Mouse (Mus musculus): Measurements from ENCODE around the gene Pi4k2a.

Gene Pi4k2a

DNA sequence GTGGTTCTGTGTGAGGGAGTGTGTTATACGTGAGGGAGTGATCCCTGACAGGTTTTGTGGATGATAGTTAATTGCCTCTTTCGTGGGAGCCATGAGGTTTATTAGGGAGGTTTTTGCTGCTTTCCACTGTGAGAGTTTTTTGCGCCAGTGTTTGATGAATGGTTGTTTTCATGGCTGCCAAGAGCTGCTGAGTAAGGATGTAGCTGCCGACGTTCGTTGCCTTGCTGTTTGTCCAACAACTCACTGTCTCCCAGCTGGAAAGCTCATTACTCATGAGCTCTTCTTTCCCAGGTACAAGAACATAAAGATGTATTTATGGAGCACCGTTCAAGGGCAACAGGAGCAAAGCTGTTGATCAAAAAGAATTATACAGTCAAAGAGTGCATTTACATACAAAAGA lies 73.9 kb downstream of the Pi4k2a start:
- no peak for ATAC-seq (ENCODE audit: low TSS enrichment)

DNA sequence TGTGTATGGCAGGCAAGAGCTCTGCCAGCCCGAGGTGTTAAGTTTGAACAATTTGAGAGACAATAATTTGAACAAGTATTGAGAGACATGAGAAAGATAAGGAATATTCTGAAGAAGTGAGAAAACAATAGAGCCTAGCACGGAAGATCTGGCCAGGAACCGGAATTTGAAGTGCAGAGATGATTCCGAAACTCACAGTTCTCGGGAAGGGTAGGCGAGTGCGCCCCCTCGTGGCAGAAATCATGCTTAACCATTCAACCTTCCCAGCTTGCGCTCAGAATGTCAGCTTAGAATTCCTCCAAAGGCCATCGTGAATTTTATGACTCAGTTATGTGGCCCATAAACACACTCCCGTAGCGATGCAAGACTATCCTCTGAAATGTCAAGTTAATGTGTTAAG lies 75.9 kb downstream of the Pi4k2a start:
- peak; percentile 62 for ATAC-seq (ENCODE audit: low TSS enrichment)

DNA sequence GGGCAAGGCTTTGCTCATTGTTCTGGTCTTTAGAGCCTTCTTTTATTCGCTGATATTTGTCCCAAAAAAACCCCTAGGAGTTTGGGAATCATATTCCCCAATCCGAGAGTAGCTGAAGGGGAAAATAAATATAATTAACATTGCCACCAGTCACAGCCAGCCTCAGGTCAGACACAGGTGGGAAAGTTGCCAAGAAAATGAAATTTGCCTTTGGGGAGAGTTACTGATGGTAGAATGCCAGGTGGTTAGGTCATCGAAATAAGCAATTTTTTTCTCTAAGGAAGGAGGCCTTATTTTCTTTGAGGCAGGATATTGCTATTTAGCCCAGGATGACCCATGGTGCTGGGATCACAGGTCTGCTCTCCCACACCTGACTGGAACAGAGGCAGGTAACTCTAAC lies 76.5 kb downstream of the Pi4k2a start:
- ATAC-seq (ENCODE audit: low TSS enrichment), result no peak

DNA sequence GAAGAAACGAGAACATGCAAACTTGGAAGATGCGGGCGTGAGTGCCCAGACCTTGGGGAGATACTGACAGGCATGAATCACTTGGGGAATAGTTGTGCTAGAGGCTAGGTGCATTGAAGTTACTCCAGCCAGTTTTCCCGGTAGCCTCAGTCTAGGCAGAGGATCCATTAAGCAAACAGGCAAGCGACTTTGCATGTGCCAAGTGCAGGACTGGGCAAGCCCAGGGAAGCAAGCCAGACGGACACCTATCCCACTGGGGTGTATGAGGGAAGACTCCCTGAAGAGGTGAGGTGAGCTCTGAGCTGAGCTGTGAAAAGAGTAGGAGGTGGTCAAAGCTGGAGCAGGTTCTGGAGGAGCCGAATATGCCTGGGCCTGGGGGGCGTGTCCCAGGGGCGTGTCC lies 77.2 kb downstream of the Pi4k2a start:
- ATAC-seq (ENCODE audit: low TSS enrichment), result no peak

DNA sequence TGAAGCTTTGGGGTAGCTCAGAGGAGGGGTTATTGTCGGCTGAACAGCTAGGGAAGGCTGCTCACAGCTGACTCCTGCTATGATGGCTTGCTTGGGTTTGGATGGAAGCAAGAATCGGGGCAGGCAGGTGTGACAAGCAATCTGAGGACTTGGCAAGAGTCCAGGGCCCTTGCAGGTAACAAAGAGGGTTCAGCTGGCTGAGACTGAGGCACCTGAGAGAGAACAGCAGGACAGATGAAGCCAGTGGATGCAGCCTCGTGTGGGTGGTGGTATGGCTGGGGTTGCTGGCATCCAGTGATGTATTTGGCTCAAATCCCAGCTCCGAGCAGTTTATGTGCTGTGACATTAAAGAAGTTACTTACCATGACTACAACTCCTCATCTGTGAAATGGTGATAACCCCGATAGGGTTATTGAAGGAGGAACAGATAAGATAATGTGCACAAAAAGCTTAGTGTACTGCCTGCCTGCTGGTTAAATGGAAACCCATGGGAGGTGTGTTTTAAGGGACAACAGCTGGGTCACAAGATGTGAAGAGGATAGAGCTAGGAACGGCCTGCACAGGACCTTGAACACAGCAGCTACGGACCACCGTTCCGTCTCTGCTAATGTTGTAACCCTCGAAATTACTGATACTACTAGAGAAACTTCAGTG lies 79.2 kb downstream of the Pi4k2a start:
- ATAC-seq (ENCODE audit: low TSS enrichment), result no peak

DNA sequence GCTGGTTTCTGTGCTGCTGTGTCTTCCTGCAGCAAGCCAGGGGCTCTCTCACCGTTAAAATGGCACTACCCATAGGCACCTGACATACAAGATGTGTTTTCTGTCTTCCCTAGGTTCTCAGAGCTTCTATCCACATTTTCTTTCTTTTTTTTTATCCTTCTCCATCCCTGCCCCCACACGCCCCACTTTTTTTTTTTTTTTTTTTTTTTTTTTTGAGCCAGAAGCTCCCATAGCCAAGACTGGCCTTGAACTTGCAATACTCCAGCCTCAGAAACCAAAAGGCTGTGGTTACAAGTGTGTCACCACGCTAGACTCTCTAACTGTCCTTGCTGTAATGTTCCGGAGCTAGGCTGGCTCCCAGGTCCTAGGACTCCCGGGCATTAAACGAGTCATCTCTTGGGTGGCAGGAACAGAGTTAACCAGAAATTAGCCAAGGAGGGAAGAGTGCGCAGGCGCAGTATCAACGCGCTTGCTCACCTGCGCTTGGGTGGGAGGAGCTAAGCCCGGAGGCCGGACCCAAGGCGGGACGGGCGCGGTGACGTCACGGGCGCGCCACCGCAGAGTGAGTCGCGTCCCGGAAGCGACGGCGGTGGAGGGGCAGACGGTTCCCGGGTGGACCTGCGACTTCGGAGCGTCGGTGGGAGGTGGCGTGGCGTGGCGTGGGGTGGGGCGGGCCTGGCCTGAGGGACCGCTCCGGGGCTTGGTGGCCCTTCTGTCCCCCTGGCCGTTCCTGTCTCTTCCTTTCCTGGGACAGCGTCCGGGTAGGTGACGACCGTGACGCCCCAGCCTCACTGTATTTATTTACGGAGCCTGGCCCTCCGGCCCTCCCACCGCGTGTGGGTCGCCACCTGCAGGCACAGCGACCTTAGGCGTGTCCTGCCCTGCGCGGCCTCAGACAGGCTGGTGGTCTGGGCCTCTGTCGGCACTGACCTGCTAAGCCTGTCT lies 80.0 kb downstream of the Pi4k2a start:
- ATAC-seq (ENCODE audit: low TSS enrichment), result peak; percentile 86
